Mouse (Mus musculus): ENCODE measurements around the gene Prg4. TPM values are rescaled to one million over a fixed set of nuclear protein-coding genes. Genes with fewer than 3 reads are reported as not detected.

The Prg4 gene
- polyA plus RNA-seq, 1 experiment from 2014 or later, result 0.53 TPM

- ATAC-seq (replicated peaks; ENCODE audit: insufficient number of reproducible peaks, low FRiP score, low TSS enrichment), result no peak
- Histone ChIP-seq H3K4me1 (ENCODE audit: control insufficient read depth, insufficient read depth, low read length) (no peaks in the 10 kb centered on the region), H3K36me3 (ENCODE audit: control insufficient read depth, insufficient read depth, low read length) (no peaks in the 10 kb centered on the region), H3K9ac (ENCODE audit: low read depth, low read length) (no peak overlapping the region), H3K4me2 (no peak overlapping the region), H3K4me3 (ENCODE audit: low read depth, low read length) (no peak overlapping the region), H3K27me3 (ENCODE audit: control insufficient read depth, insufficient read depth, low read length) (no peaks in the 10 kb centered on the region), H3K9me3 (replicated peaks; ENCODE audit: control insufficient read depth, low read length) (no peaks in the 10 kb centered on the region), H3K27ac (ENCODE audit: low read depth, low read length) (no peak overlapping the region)
- whole genome bisulfite sequencing (ENCODE audit: insufficient replicate concordance), result 78% methylated on average over 7 of the region's 7 CpGs
These were observed 6.6 kb upstream of the Prg4 start for GRCm38 (mm10) chr1:150472525-150472924.

- no peak overlapping the region for H3K4me2 ChIP-seq
- H3K9me3 ChIP-seq (replicated peaks; ENCODE audit: control insufficient read depth, low read length), result no peaks in the 10 kb centered on the region
- 70% methylated on average over 3 of the region's 3 CpGs for WGBS (ENCODE audit: insufficient replicate concordance)
- no peak overlapping the region for H3K9ac ChIP-seq (ENCODE audit: low read depth, low read length)
- H3K4me1 ChIP-seq (ENCODE audit: control insufficient read depth, insufficient read depth, low read length), result no peaks in the 10 kb centered on the region
- no peak for ATAC-seq (replicated peaks; ENCODE audit: insufficient number of reproducible peaks, low FRiP score, low TSS enrichment)
- no peaks in the 10 kb centered on the region for H3K36me3 ChIP-seq (ENCODE audit: control insufficient read depth, insufficient read depth, low read length)
- H3K4me3 ChIP-seq (ENCODE audit: low read depth, low read length), result no peak overlapping the region
- H3K27ac ChIP-seq (ENCODE audit: low read depth, low read length), result no peak overlapping the region
- no peaks in the 10 kb centered on the region for H3K27me3 ChIP-seq (ENCODE audit: control insufficient read depth, insufficient read depth, low read length)
These were observed 4.0 kb upstream of the Prg4 start for GRCm38 (mm10) chr1:150469992-150470391.

DNA sequence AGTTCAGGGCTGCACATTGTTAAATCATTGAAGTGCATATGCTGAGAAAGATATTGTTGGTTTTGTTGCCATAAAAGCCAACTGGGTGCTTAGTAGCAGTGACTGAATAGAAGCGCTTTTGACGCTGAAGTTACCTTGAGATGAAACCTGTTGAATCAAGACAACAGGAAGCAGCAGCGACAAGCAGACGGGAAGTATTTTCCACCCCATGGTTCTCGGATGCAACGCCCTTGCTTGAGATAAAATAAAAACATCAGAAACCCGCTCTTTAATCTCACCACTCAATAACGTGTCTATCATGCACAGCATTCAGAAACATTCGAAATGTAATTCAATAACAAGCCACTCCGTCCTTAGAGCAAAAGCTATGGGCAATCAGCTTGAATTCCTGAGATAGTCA is 601 bp downstream of the Prg4 start:
- H3K4me3 ChIP-seq (ENCODE audit: low read depth, low read length), result no peak overlapping the region
- H3K27me3 ChIP-seq (ENCODE audit: control insufficient read depth, insufficient read depth, low read length), result no peaks in the 10 kb centered on the region
- no peak overlapping the region for H3K27ac ChIP-seq (ENCODE audit: low read depth, low read length)
- H3K9ac ChIP-seq (ENCODE audit: low read depth, low read length), result no peak overlapping the region
- H3K9me3 ChIP-seq (replicated peaks; ENCODE audit: control insufficient read depth, low read length), result no peaks in the 10 kb centered on the region
- WGBS (ENCODE audit: insufficient replicate concordance), result 78% methylated on average over 10 of the region's 10 CpGs
- no peak for ATAC-seq (replicated peaks; ENCODE audit: insufficient number of reproducible peaks, low FRiP score, low TSS enrichment)
- no peaks in the 10 kb centered on the region for H3K4me1 ChIP-seq (ENCODE audit: control insufficient read depth, insufficient read depth, low read length)
- H3K4me2 ChIP-seq, result no peak overlapping the region
- H3K36me3 ChIP-seq (ENCODE audit: control insufficient read depth, insufficient read depth, low read length), result no peaks in the 10 kb centered on the region

GRCm38 (mm10) chr1:150463691-150464090 is 2.3 kb downstream of the Prg4 start:
- no peaks in the 10 kb centered on the region for H3K4me1 ChIP-seq (ENCODE audit: control insufficient read depth, insufficient read depth, low read length)
- no peak overlapping the region for H3K4me2 ChIP-seq
- no peak overlapping the region for H3K4me3 ChIP-seq (ENCODE audit: low read depth, low read length)
- no peaks in the 10 kb centered on the region for H3K36me3 ChIP-seq (ENCODE audit: control insufficient read depth, insufficient read depth, low read length)
- WGBS (ENCODE audit: insufficient replicate concordance), result 78% methylated on average over 4 of the region's 4 CpGs
- no peak overlapping the region for H3K9ac ChIP-seq (ENCODE audit: low read depth, low read length)
- no peaks in the 10 kb centered on the region for H3K9me3 ChIP-seq (replicated peaks; ENCODE audit: control insufficient read depth, low read length)
- H3K27ac ChIP-seq (ENCODE audit: low read depth, low read length), result no peak overlapping the region
- ATAC-seq (replicated peaks; ENCODE audit: insufficient number of reproducible peaks, low FRiP score, low TSS enrichment), result no peak
- no peaks in the 10 kb centered on the region for H3K27me3 ChIP-seq (ENCODE audit: control insufficient read depth, insufficient read depth, low read length)

DNA sequence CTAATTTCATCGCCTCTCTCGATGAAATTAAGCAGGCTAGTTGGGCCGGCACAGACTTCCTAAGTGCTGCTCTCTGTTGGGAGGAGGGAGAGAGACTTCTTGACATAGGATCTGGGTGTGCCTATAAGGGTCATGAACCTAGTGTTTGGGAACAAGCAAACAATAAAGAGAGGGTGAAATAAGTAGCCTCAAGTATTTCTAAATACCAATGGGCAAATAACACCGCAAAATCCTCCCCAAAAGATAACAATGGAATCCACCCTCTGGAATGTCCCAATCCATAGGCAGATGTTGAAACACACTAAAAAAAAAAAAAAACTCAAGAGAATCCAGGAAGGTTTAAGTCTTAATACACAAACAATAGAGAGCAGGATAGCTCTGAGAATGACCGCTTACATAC is 2.9 kb downstream of the Prg4 start:
- 56% methylated on average over 5 of the region's 5 CpGs for WGBS (ENCODE audit: insufficient replicate concordance)
- ATAC-seq (replicated peaks; ENCODE audit: insufficient number of reproducible peaks, low FRiP score, low TSS enrichment), result no peak

DNA sequence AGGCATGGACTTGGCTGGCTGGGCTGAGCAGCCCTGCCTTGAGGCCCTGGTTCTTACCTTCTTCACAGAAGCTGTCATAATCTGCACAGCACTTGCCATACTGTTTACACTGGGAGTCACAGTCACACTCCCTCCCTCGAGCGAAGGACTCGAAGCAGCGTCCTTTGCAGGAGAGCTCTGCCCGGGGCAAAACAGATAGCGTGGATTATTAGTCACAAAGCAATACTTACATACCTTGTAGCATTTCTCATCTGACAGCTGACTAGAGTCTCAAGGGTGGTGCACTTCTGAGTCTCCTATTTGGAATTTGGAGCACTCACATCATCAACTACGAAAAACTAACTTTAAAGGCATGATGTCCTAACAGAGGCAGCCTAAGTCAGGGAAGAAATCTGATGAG is 5.4 kb downstream of the Prg4 start:
- Histone ChIP-seq H3K9ac (ENCODE audit: low read depth, low read length) (no peak overlapping the region), H3K9me3 (replicated peaks; ENCODE audit: control insufficient read depth, low read length) (no peaks in the 10 kb centered on the region), H3K36me3 (ENCODE audit: control insufficient read depth, insufficient read depth, low read length) (no peaks in the 10 kb centered on the region), H3K27me3 (ENCODE audit: control insufficient read depth, insufficient read depth, low read length) (no peaks in the 10 kb centered on the region), H3K4me1 (ENCODE audit: control insufficient read depth, insufficient read depth, low read length) (no peaks in the 10 kb centered on the region), H3K4me2 (no peak overlapping the region), H3K4me3 (ENCODE audit: low read depth, low read length) (no peak overlapping the region), H3K27ac (ENCODE audit: low read depth, low read length) (no peak overlapping the region)
- 42% methylated on average over 7 of the region's 7 CpGs for WGBS (ENCODE audit: insufficient replicate concordance)
- ATAC-seq (replicated peaks; ENCODE audit: insufficient number of reproducible peaks, low FRiP score, low TSS enrichment), result no peak

More for the DNA sequence above, 2.9 kb downstream of the Prg4 start:
- Histone ChIP-seq H3K27me3 (ENCODE audit: control insufficient read depth, insufficient read depth, low read length) (no peaks in the 10 kb centered on the region), H3K4me3 (ENCODE audit: low read depth, low read length) (no peak overlapping the region), H3K36me3 (ENCODE audit: control insufficient read depth, insufficient read depth, low read length) (no peaks in the 10 kb centered on the region), H3K27ac (ENCODE audit: low read depth, low read length) (no peak overlapping the region), H3K9ac (ENCODE audit: low read depth, low read length) (no peak overlapping the region), H3K9me3 (replicated peaks; ENCODE audit: control insufficient read depth, low read length) (no peaks in the 10 kb centered on the region), H3K4me2 (no peak overlapping the region), H3K4me1 (ENCODE audit: control insufficient read depth, insufficient read depth, low read length) (no peaks in the 10 kb centered on the region)

DNA sequence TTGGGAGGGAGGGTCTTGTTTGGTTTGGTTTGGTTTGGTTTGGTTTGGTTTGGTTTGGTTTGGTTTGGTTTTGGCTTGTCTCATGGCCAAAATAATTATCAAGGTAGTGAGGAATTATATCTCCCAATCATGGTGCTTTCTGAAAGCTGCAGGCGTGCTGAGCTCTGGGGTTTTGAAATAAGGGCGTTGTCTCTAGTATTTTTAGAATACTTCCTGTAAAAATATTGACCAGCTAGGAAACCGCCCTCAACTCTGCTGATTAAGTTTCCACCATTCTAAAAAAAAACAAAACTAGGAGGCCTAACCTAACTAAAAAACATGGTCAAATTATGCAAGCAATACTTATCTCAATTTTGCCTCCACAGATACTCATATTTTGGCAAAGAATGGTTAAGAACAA is 6.4 kb downstream of the Prg4 start:
- no peak overlapping the region for H3K4me2 ChIP-seq
- 73% methylated on average over 3 of the region's 3 CpGs for WGBS (ENCODE audit: insufficient replicate concordance)
- H3K9me3 ChIP-seq (replicated peaks; ENCODE audit: control insufficient read depth, low read length), result no peaks in the 10 kb centered on the region
- no peak overlapping the region for H3K9ac ChIP-seq (ENCODE audit: low read depth, low read length)
- no peak overlapping the region for H3K4me3 ChIP-seq (ENCODE audit: low read depth, low read length)
- no peaks in the 10 kb centered on the region for H3K27me3 ChIP-seq (ENCODE audit: control insufficient read depth, insufficient read depth, low read length)
- no peak for ATAC-seq (replicated peaks; ENCODE audit: insufficient number of reproducible peaks, low FRiP score, low TSS enrichment)
- no peaks in the 10 kb centered on the region for H3K36me3 ChIP-seq (ENCODE audit: control insufficient read depth, insufficient read depth, low read length)
- H3K27ac ChIP-seq (ENCODE audit: low read depth, low read length), result no peak overlapping the region
- H3K4me1 ChIP-seq (ENCODE audit: control insufficient read depth, insufficient read depth, low read length), result no peaks in the 10 kb centered on the region

GRCm38 (mm10) chr1:150458977-150459376 is 7.0 kb downstream of the Prg4 start:
- 64% methylated on average over 5 of the region's 5 CpGs for WGBS (ENCODE audit: insufficient replicate concordance)
- Histone ChIP-seq H3K27me3 (ENCODE audit: control insufficient read depth, insufficient read depth, low read length) (no peaks in the 10 kb centered on the region), H3K9me3 (replicated peaks; ENCODE audit: control insufficient read depth, low read length) (no peaks in the 10 kb centered on the region), H3K36me3 (ENCODE audit: control insufficient read depth, insufficient read depth, low read length) (no peaks in the 10 kb centered on the region), H3K27ac (ENCODE audit: low read depth, low read length) (no peak overlapping the region), H3K9ac (ENCODE audit: low read depth, low read length) (no peak overlapping the region), H3K4me1 (ENCODE audit: control insufficient read depth, insufficient read depth, low read length) (no peaks in the 10 kb centered on the region), H3K4me2 (no peak overlapping the region), H3K4me3 (ENCODE audit: low read depth, low read length) (no peak overlapping the region)
- ATAC-seq (replicated peaks; ENCODE audit: insufficient number of reproducible peaks, low FRiP score, low TSS enrichment), result no peak

DNA sequence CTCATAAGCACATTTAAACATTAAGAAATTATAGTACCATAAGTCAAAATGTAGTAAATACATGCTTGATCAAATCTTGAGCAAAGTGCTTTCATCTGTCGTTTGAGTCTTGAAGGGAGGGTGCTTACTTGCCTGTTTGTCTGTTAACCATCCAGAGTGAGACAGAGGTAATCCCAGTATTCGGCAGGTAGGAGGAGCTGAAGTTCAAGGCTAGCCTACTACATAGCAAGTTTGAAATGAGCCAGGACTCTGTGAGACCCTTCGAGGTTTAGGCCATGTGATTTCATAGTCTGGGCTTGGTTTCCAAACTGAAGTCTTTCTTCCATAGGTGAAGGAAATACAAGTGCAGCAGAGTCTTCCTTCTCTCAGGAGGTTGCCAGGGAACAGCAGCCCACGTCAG is 24.2 kb downstream of the Prg4 start:
- Histone ChIP-seq H3K27me3 (ENCODE audit: control insufficient read depth, insufficient read depth, low read length) (no peaks in the 10 kb centered on the region), H3K27ac (ENCODE audit: low read depth, low read length) (no peak overlapping the region), H3K9ac (ENCODE audit: low read depth, low read length) (no peak overlapping the region), H3K36me3 (ENCODE audit: control insufficient read depth, insufficient read depth, low read length) (peaks cover 29% of the 10 kb centered on the region), H3K4me3 (ENCODE audit: low read depth, low read length) (no peak overlapping the region), H3K9me3 (replicated peaks; ENCODE audit: control insufficient read depth, low read length) (no peaks in the 10 kb centered on the region), H3K4me1 (ENCODE audit: control insufficient read depth, insufficient read depth, low read length) (no peaks in the 10 kb centered on the region), H3K4me2 (no peak overlapping the region)
- 82% methylated on average over 4 of the region's 4 CpGs for WGBS (ENCODE audit: insufficient replicate concordance)
- no peak for ATAC-seq (replicated peaks; ENCODE audit: insufficient number of reproducible peaks, low FRiP score, low TSS enrichment)

Measured in heart, embryonic 11.5 days (tissue).